Mouse (Mus musculus): Measurements from ENCODE around the gene Abhd12. TPM values are rescaled to one million over a fixed set of nuclear protein-coding genes. Genes with fewer than 3 reads are reported as not detected.
"Not testable (repeated sequence)": the region's sequence is repeated elsewhere in the genome, so short reads cannot be mapped to it uniquely, and the experiment has no call there.

Abhd12 gene
- 78.5 TPM for polyA plus RNA-seq (2021)

DNA sequence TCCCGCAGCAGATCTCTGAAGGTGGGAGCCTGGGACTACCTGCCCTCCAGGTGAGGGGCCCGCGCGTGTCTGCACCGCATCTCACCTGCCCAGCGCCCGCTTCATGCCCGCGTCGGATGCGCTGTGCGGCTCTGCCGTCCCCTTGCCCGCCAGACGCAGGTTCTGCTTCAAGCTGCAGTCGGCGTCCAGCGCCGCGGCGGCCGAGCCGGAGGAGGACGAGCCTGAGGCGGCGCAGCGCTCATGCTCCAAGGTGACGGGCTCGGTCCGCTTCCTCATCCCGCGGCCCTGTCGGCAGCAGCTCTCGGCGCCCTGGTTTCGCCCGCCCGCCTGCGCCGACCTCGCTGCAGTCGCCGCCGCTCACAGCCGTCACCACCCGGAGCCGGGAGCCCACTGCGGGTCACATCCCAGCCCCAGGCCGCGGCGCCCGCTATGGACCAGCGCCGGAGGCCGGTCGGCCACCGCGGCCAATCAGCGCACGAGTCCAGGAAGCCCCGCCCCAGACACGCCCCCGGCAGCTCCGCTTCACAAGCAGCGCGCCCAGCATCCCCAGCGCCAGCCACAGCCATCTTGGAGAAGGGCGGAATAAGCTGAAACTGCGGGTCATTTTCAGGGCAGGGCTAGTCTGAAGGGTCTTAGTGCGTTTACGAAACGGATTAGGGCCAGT lies at the start of gene Abhd12:
Gene Abhd12, minus strand, starts transcription at position 470 of the 664 bp plus-strand sequence.
- ATAC-seq (peak; percentile 92), DNase-seq (ENCODE audit: low read depth, low spot score) (peak; percentile 59)
- ChIA-PET CTCF (interaction anchor here (0.9 to 1.3 kb wide), 3 partner anchors 15 to 97 kb away, joined by 3 to 4 read pairs (median 3); no protein-coding TSS in a partner anchor), POLR2A (interaction anchor here (0.8 to 1.3 kb wide), 2 partner anchors 12 to 66 kb away, joined by 3 read pairs; no protein-coding TSS in a partner anchor)
- no peaks in the 10 kb centered on the region for H3K27me3 ChIP-seq
- in situ Hi-C loops (cut with MboI; ENCODE audit: low pct_unique_long_range_greater_than_20kb) = no loop called here
- TF ChIP-seq CTCF (IDR thresholded peaks at IDR 0.05) = no peak

GRCm38 (mm10) chr2:150951201-150951600 lies 46.7 kb upstream of the Abhd12 start:
- in situ Hi-C loops (cut with MboI; ENCODE audit: low pct_unique_long_range_greater_than_20kb) = no loop called here
- no peak for DNase-seq (ENCODE audit: low read depth, low spot score)
- CTCF ChIA-PET = no interaction called here
- no peak for TF ChIP-seq CTCF (IDR thresholded peaks at IDR 0.05)
- POLR2A ChIA-PET = interaction anchor here (0.5 kb wide), 1 partner anchor 126 kb away, joined by 3 read pairs; no protein-coding TSS in a partner anchor
- no peak for ATAC-seq
- no peaks in the 10 kb centered on the region for H3K27me3 ChIP-seq

GRCm38 (mm10) chr2:150950056-150950455 lies 45.5 kb upstream of the Abhd12 start:
- in situ Hi-C loops (cut with MboI; ENCODE audit: low pct_unique_long_range_greater_than_20kb) = no loop called here

DNA sequence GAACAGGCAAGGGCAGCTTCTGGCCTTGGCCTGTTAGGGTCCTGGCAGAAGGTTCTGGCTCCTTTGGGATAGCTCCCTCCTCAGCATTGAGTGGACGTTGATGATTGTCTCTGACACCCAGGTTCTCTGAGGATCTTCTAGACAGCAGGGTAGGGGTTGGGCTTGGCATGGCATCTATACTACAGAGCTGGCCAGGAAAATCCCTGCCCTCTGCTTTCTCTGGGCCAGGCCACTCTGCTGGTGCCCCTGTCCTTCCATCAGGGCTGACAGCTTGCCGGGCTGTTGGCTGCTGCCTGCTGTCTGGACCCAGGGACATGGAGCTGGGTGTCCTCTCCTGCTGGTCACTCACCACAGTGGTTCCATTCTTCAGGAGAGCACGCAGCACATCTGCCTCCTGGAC lies 45.1 kb upstream of the Abhd12 start:
- ATAC-seq = no peak
- ChIA-PET POLR2A (no interaction called here), CTCF (no interaction called here)
- H3K27me3 ChIP-seq = no peaks in the 10 kb centered on the region
- in situ Hi-C loops (cut with MboI; ENCODE audit: low pct_unique_long_range_greater_than_20kb) = no loop called here
- TF ChIP-seq CTCF (IDR thresholded peaks at IDR 0.05) = no peak
- DNase-seq (ENCODE audit: low read depth, low spot score) = no peak

More at GRCm38 (mm10) chr2:150950056-150950455, 45.5 kb upstream of the Abhd12 start:
- no peak for TF ChIP-seq CTCF (IDR thresholded peaks at IDR 0.05)
- POLR2A ChIA-PET = no interaction called here
- no peaks in the 10 kb centered on the region for H3K27me3 ChIP-seq
- CTCF ChIA-PET = no interaction called here
- ATAC-seq (no peak), DNase-seq (ENCODE audit: low read depth, low spot score) (no peak)

- H3K27me3 ChIP-seq = no peaks in the 10 kb centered on the region
- ATAC-seq (no peak), DNase-seq (ENCODE audit: low read depth, low spot score) (no peak)
- CTCF ChIA-PET = no interaction called here
- in situ Hi-C loops (cut with MboI; ENCODE audit: low pct_unique_long_range_greater_than_20kb) = no loop called here
- TF ChIP-seq CTCF (IDR thresholded peaks at IDR 0.05) = no peak
- POLR2A ChIA-PET = no interaction called here
These were observed 44.2 kb upstream of the Abhd12 start for GRCm38 (mm10) chr2:150948786-150949185.

- ATAC-seq; H3K27me3 ChIP-seq; DNase-seq (ENCODE audit: low read depth, low spot score); in situ Hi-C loops (cut with MboI; ENCODE audit: low pct_unique_long_range_greater_than_20kb); CTCF ChIA-PET: not testable (repeated sequence)
- POLR2A ChIA-PET = interaction anchor here (0.6 kb wide), 1 partner anchor 21 kb away, joined by 3 read pairs; no protein-coding TSS in a partner anchor
These were observed 43.5 kb upstream of the Abhd12 start for GRCm38 (mm10) chr2:150947880-150948611.

GRCm38 (mm10) chr2:150947341-150947740 lies 42.8 kb upstream of the Abhd12 start:
- POLR2A ChIA-PET; ATAC-seq; H3K27me3 ChIP-seq; DNase-seq (ENCODE audit: low read depth, low spot score); in situ Hi-C loops (cut with MboI; ENCODE audit: low pct_unique_long_range_greater_than_20kb); CTCF ChIA-PET: not testable (repeated sequence)

DNA sequence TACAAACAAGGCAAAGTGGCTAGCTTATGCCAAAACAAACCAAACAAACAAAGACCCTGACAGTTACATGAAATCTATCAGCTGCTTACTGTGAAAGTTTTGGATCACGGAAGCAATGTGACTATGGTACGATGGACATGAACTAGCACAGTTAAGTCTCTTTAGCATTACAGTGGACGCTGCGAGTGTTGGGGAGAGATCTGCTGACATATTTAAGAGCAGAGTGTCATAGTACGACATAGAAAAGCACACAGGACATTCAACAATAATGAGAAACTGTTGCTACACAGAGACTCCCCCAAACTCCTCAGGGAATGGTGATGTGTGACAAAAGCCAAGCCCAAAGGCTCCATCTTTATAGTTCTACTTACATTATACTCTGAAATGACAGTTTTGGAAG lies 39.5 kb upstream of the Abhd12 start:
- no peaks in the 10 kb centered on the region for H3K27me3 ChIP-seq
- DNase-seq (ENCODE audit: low read depth, low spot score) (no peak), ATAC-seq (no peak)
- CTCF ChIA-PET = interaction anchor here (1.4 kb wide), 1 partner anchor 16 kb away, joined by 3 read pairs; no protein-coding TSS in a partner anchor
- TF ChIP-seq CTCF (IDR thresholded peaks at IDR 0.05) = no peak
- POLR2A ChIA-PET = no interaction called here
- in situ Hi-C loops (cut with MboI; ENCODE audit: low pct_unique_long_range_greater_than_20kb) = no loop called here

- ATAC-seq (no peak), DNase-seq (ENCODE audit: low read depth, low spot score) (no peak)
- POLR2A ChIA-PET = no interaction called here
- CTCF ChIA-PET = interaction anchor here (0.9 kb wide), 1 partner anchor 9 kb away, joined by 3 read pairs; no protein-coding TSS in a partner anchor
- in situ Hi-C loops (cut with MboI; ENCODE audit: low pct_unique_long_range_greater_than_20kb) = no loop called here
- no peak for TF ChIP-seq CTCF (IDR thresholded peaks at IDR 0.05)
- no peaks in the 10 kb centered on the region for H3K27me3 ChIP-seq
These were observed 30.1 kb upstream of the Abhd12 start for GRCm38 (mm10) chr2:150934659-150935058.

DNA sequence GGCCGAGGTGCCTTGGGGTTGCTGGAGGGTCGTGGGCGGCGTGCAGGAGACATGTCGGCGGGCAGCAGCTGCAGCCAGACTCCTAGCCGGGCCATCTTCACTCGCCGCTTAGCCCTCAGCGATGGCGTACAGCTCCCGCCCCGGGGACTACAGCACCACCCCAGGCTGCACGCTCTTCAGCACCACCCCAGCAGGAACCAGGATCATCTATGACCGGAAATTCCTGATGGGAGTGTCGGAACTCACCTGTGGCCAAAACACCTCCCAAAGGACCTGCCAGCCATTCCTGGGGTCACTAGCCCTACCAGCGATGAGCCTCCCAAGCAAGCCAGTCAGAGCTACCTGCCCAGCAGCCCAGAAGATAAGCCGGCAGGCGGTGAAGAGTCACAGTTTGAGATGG lies 28.9 kb upstream of the Abhd12 start:
- no peak for DNase-seq (ENCODE audit: low read depth, low spot score)
- no peaks in the 10 kb centered on the region for H3K27me3 ChIP-seq
- ChIA-PET CTCF (no interaction called here), POLR2A (no interaction called here)
- TF ChIP-seq CTCF (IDR thresholded peaks at IDR 0.05) = no peak
- in situ Hi-C loops (cut with MboI; ENCODE audit: low pct_unique_long_range_greater_than_20kb) = no loop called here
- ATAC-seq = no peak

- no peaks in the 10 kb centered on the region for H3K27me3 ChIP-seq
- TF ChIP-seq CTCF (IDR thresholded peaks at IDR 0.05) = no peak
- DNase-seq (ENCODE audit: low read depth, low spot score) = no peak
- ChIA-PET POLR2A (interaction anchor here (0.6 kb wide), 1 partner anchor 22 kb away, joined by 3 read pairs; no protein-coding TSS in a partner anchor), CTCF (interaction anchor here (1.5 kb wide), 1 partner anchor 12 kb away, joined by 3 read pairs; no protein-coding TSS in a partner anchor)
- in situ Hi-C loops (cut with MboI; ENCODE audit: low pct_unique_long_range_greater_than_20kb) = no loop called here
- ATAC-seq = no peak
These were observed 26.3 kb upstream of the Abhd12 start for GRCm38 (mm10) chr2:150930806-150931205.

Measured in Patski (cell line).